Mouse (Mus musculus) ES-Bruce4 (cell line): ENCODE results near the gene Tmem56. TPM values are rescaled to one million over a fixed set of nuclear protein-coding genes. Genes with fewer than 3 reads are reported as not detected.

ENCODE experiments used
- H3K27ac ChIP-seq: 2 replicates; pipeline ENCODE4 v1.5.1; 2012; ENCODE audit warnings: low read length, inconsistent platforms; ENCODE audit not compliant: insufficient read depth
- H3K27me3 ChIP-seq: 2 replicates; pipeline ENCODE4 v1.6.1; 2012; ENCODE audit warnings: mild to moderate bottlenecking, low read length, inconsistent platforms; ENCODE audit not compliant: control insufficient read depth, poor library complexity, insufficient read depth, severe bottlenecking
- H3K36me3 ChIP-seq: 2 replicates; pipeline ENCODE4 v1.6.1; 2012; ENCODE audit warnings: inconsistent platforms, mild to moderate bottlenecking, low read length, moderate library complexity; ENCODE audit not compliant: control insufficient read depth, poor library complexity, insufficient read depth, severe bottlenecking
- H3K4me1 ChIP-seq: one replicate; pipeline ENCODE4 v1.8.1; 2011; ENCODE audit warnings: low read length; ENCODE audit not compliant: control insufficient read depth, insufficient read depth
- H3K4me3 ChIP-seq: 2 replicates; pipeline ENCODE4 v1.5.1; 2011; ENCODE audit warnings: low read depth, mild to moderate bottlenecking, low read length
- H3K9ac ChIP-seq: 2 replicates; pipeline ENCODE4 v1.6.1; 2012; ENCODE audit warnings: low read depth, mild to moderate bottlenecking, inconsistent platforms; ENCODE audit not compliant: poor library complexity, severe bottlenecking
- H3K9me3 ChIP-seq: replicated peaks from 2 replicates; pipeline ENCODE4 v1.6.1; 2012; ENCODE audit warnings: mild to moderate bottlenecking, low read length, inconsistent platforms; ENCODE audit not compliant: control insufficient read depth, poor library complexity, insufficient read depth, severe bottlenecking
- CTCF ChIP-seq: IDR thresholded peaks from one replicate; pipeline ENCODE4 v1.8.1; 2011; ENCODE audit warnings: low read depth, low read length
- EP300 ChIP-seq: IDR thresholded peaks from 2 replicates; pipeline ENCODE4 v1.6.1; 2011; ENCODE audit warnings: low read depth, low read length; ENCODE audit not compliant: insufficient read depth
- POLR2A ChIP-seq: IDR thresholded peaks from one replicate; pipeline ENCODE4 v1.8.1; 2011; ENCODE audit warnings: low read length; ENCODE audit not compliant: insufficient read depth
- polyA plus RNA-seq: library from polyadenylated mRNA; stranded (reverse); fragments of >200 nt; gene quantifications from 2 replicates; pipeline ENCODE4 v1.2.4, GENCODE M21; 2011; ENCODE audit warnings: low read depth; ENCODE audit not compliant: missing spikeins, insufficient read depth, insufficient read length

Tmem56 gene
- polyA plus RNA-seq, 1 experiment: 0.58 TPM

GRCm38 (mm10) chr3:121174248-121174945 is 108.5 kb downstream of the Tmem56 start:
- no peak for TF ChIP-seq EP300
- no peak for TF ChIP-seq CTCF
- no peak for TF ChIP-seq POLR2A
- Histone ChIP-seq H3K9ac (no peak overlapping the region), H3K4me1 (no peaks in the 10 kb centered on the region), H3K27me3 (no peaks in the 10 kb centered on the region), H3K27ac (no peak overlapping the region), H3K36me3 (no peaks in the 10 kb centered on the region), H3K4me3 (no peak overlapping the region), H3K9me3 (no peaks in the 10 kb centered on the region)

DNA sequence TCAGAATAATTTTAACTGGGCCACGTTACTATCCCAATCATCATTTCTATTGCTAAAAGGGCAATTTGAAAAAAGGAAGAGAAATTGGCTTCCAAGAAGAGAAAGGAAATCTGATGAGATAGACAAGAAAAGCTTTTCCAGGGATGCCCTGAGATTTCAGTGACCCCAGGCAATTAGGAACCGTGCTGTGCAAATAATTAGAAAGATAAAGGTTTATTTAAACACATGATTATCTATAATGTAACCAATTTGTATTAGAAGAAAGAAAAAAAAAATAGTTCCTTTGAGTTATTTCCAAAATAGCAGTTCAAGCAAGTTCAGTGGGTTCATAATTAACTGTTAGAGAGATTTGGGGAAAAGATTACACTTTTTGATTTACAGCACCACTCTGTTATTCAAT is 110.2 kb downstream of the Tmem56 start:
- Histone ChIP-seq H3K4me3 (no peak overlapping the region), H3K9me3 (no peaks in the 10 kb centered on the region), H3K4me1 (no peaks in the 10 kb centered on the region), H3K27me3 (no peaks in the 10 kb centered on the region), H3K36me3 (no peaks in the 10 kb centered on the region), H3K9ac (no peak overlapping the region), H3K27ac (no peak overlapping the region)
- TF ChIP-seq CTCF: no peak
- no peak for TF ChIP-seq POLR2A
- TF ChIP-seq EP300: no peak

DNA sequence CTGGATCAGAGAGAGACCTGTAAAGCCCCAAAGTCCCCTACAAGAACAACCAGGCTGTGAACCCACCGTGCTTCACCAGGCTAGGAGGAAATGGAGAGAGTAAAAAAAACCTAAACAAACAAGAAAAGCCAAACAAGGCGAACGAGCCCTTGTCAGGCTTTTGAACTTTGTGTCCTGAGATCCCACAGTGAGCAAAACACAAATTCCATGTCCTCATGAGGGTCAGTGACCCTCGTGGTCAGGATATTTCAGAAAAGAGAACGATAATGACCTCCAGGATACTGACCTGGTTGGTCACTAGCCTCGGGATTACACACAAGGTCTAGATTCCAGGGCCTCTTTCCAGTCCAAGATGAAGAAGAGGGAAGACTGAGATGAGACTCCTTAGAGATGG is 111.0 kb downstream of the Tmem56 start:
- H3K27me3 ChIP-seq: no peaks in the 10 kb centered on the region
- H3K27ac ChIP-seq: no peak overlapping the region
- no peak overlapping the region for H3K9ac ChIP-seq
- no peaks in the 10 kb centered on the region for H3K4me1 ChIP-seq
- no peak overlapping the region for H3K4me3 ChIP-seq
- H3K9me3 ChIP-seq: no peaks in the 10 kb centered on the region
- H3K36me3 ChIP-seq: no peaks in the 10 kb centered on the region
- TF ChIP-seq CTCF: no peak
- no peak for TF ChIP-seq EP300
- no peak for TF ChIP-seq POLR2A

DNA sequence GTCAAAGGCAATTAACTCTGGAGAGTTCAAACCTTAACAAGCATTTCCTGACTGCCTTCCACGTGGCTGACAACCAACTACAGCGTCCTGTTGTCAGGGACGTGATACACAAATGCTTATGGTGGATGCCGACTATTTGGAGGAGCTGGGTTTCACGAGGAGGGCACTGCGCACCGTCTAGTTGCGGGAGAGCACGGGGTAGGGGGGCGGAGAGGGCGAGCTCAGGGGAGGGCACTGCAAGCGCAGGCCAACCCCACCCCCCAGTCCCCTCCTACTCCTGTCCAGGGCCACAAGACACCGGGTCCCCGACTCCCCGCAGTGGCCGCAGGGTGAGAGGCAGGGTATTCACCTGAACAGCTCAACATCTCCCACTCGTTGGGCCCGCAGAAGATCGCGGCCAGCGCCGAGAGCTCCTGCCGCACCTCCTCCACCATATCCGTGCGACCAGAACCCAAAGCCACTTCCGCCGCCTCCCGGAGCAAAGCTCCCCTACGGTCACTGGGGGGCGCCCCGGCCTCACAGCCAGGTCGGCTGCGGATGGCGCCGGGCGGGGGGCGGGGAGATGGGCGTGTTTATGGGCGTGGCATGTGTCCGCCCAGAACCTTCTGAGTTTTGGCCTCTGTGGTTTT is 111.5 kb downstream of the Tmem56 start, which contains the start of gene Rwdd3:
Rwdd3 (minus strand) TSS at position 453 of the 629 bp plus-strand sequence.
- no peaks in the 10 kb centered on the region for H3K27me3 ChIP-seq
- peak within 1 kb of the TSS; percentile 93 for H3K4me3 ChIP-seq
- peak within 1 kb of the TSS; percentile 57 for H3K9ac ChIP-seq
- no peak within 1 kb of the TSS for H3K27ac ChIP-seq
- no peaks in the 10 kb centered on the region for H3K4me1 ChIP-seq
- H3K36me3 ChIP-seq: no peaks in the 10 kb centered on the region
- H3K9me3 ChIP-seq: no peaks in the 10 kb centered on the region
- TF ChIP-seq CTCF: peak; percentile 61
- no peak for TF ChIP-seq EP300
- TF ChIP-seq POLR2A: no peak

DNA sequence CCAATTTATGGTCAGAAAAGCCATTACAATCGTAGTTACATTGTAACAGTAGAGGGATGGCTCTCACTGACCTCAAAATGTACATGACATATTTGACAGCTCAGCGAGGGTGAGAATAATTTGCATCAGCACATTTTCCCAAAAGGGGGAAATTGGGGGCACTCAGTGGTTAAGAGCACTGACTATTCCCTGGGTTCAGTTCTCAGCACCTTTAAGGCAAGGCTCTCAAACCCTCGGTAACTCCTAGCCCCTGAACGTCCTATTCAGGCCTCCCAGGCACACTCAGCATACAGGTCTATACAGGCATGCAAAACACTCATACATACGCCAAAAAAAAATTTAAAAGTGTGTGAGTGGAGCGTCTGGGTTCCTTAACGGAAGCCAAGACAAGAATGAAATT is 112.3 kb downstream of the Tmem56 start:
- Histone ChIP-seq H3K36me3 (no peaks in the 10 kb centered on the region), H3K9ac (peak overlapping the region; percentile 57; the same call in 1 of the 2 replicates), H3K4me3 (no peak overlapping the region), H3K4me1 (no peaks in the 10 kb centered on the region), H3K9me3 (no peaks in the 10 kb centered on the region), H3K27ac (no peak overlapping the region), H3K27me3 (no peaks in the 10 kb centered on the region)
- no peak for TF ChIP-seq CTCF
- no peak for TF ChIP-seq EP300
- TF ChIP-seq POLR2A: no peak

DNA sequence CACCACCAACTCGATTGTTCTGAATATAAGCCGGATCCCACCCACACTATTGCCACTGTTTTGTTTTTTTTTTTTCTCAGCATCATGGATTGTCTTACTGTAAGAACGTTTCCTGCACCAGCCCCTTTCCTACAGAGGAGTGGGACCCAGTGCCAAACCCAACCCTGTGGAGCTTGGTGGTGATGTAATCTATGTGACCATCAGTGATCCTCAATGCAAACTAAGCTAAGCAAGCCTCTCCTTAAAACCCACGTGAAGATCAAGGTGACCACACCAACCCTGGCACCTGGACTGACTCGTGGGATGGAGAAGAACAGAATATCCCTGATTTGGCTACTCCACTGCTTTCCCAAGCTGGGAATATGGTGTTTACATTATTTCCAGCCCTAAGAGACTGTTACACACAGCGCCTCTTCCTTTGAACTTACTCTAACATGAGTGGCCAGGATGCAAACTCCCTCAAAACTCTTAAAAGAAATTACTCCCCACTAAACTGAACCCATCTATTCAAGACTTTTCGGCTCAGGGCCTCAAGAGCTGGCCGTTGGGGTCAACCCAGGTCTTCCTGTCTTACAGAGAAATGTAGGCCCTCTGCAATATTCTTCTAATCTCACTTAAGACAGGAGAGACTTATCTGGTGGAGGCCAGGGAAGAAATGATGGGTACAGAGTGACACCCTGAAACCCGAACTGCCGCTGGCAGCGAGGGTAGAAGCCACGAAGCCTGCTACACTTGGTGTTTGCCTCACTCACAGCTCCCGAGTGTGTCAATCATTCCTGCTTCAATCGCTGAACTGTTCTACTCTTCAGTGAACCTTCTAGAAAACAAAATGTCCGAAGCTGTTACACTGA is 113.6 kb downstream of the Tmem56 start:
- Histone ChIP-seq H3K27ac (no peak overlapping the region), H3K27me3 (no peaks in the 10 kb centered on the region), H3K9ac (no peak overlapping the region), H3K36me3 (no peaks in the 10 kb centered on the region), H3K4me3 (no peak overlapping the region), H3K4me1 (no peaks in the 10 kb centered on the region), H3K9me3 (no peaks in the 10 kb centered on the region)
- TF ChIP-seq CTCF (no peak), EP300 (no peak), POLR2A (no peak)
